Mouse (Mus musculus): ENCODE measurements around the gene Klri1.

Gene Klri1

DNA sequence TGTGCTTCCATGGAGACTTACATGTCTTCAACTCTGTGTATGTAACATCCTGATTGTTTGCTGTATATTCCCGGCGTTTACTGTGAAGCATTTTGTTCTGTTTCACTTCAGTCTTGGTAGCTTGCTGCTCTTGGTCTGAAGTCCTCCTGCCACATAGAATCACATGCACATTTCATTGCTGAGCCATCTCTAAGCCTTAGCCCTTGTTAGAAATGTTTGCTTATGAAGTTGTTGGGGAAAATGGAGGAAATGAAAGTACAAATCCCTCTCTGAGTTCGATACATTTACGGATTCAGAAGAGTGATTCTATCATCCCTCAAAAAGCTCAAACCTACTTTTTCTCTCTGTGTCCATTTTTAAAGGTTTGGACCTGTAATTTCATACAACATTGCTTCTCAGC is at the start of gene Klri1:
Klri1 (minus strand) TSS at position 101 of the 400 bp plus-strand sequence.
- TF ChIP-seq NANOG (IDR thresholded peaks at IDR 0.05; ENCODE audit: borderline replicate concordance, low read length) (no peak), POU5F1 (IDR thresholded peaks at IDR 0.05; ENCODE audit: borderline replicate concordance, low read length) (no peak), CTCF (conservative IDR thresholded peaks at IDR 0.05; ENCODE audit: low read length) (no peak)
- no peak within 1 kb of the TSS for H3K4me3 ChIP-seq (replicated peaks; ENCODE audit: low read length)
- no peaks in the 10 kb centered on the region for H3K4me1 ChIP-seq (replicated peaks; ENCODE audit: low read depth, low read length)
- H3K36me3 ChIP-seq (ENCODE audit: insufficient read depth, low read length): no peaks in the 10 kb centered on the region
- H3K27me3 ChIP-seq (ENCODE audit: insufficient read depth, low read length): no peaks in the 10 kb centered on the region
- no peaks in the 10 kb centered on the region for H3K9me3 ChIP-seq (ENCODE audit: low read length)

GRCm38 (mm10) chr6:129747654-129748032 is 30.7 kb upstream of the Klri1 start:
- H3K4me3 ChIP-seq (replicated peaks; ENCODE audit: low read length): no peak overlapping the region
- H3K27me3 ChIP-seq (ENCODE audit: insufficient read depth, low read length): no peaks in the 10 kb centered on the region
- TF ChIP-seq CTCF (conservative IDR thresholded peaks at IDR 0.05; ENCODE audit: low read length): no peak
- no peak for TF ChIP-seq POU5F1 (IDR thresholded peaks at IDR 0.05; ENCODE audit: borderline replicate concordance, low read length)
- TF ChIP-seq NANOG (IDR thresholded peaks at IDR 0.05; ENCODE audit: borderline replicate concordance, low read length): no peak
- H3K4me1 ChIP-seq (replicated peaks; ENCODE audit: low read depth, low read length): no peaks in the 10 kb centered on the region
- H3K36me3 ChIP-seq (ENCODE audit: insufficient read depth, low read length): no peaks in the 10 kb centered on the region
- H3K9me3 ChIP-seq (ENCODE audit: low read length): no peaks in the 10 kb centered on the region

- TF ChIP-seq POU5F1 (IDR thresholded peaks at IDR 0.05; ENCODE audit: borderline replicate concordance, low read length) (no peak), CTCF (conservative IDR thresholded peaks at IDR 0.05; ENCODE audit: low read length) (no peak), NANOG (IDR thresholded peaks at IDR 0.05; ENCODE audit: borderline replicate concordance, low read length) (no peak)
- no peaks in the 10 kb centered on the region for H3K4me1 ChIP-seq (replicated peaks; ENCODE audit: low read depth, low read length)
- H3K36me3 ChIP-seq (ENCODE audit: insufficient read depth, low read length): no peaks in the 10 kb centered on the region
- no peaks in the 10 kb centered on the region for H3K27me3 ChIP-seq (ENCODE audit: insufficient read depth, low read length)
- H3K9me3 ChIP-seq (ENCODE audit: low read length): no peaks in the 10 kb centered on the region
- no peak overlapping the region for H3K4me3 ChIP-seq (replicated peaks; ENCODE audit: low read length)
These were observed 30.2 kb upstream of the Klri1 start for GRCm38 (mm10) chr6:129747016-129747653.

GRCm38 (mm10) chr6:129746151-129746550 is 29.2 kb upstream of the Klri1 start:
- Histone ChIP-seq H3K4me1 (replicated peaks; ENCODE audit: low read depth, low read length) (no peaks in the 10 kb centered on the region), H3K36me3 (ENCODE audit: insufficient read depth, low read length) (no peaks in the 10 kb centered on the region), H3K4me3 (replicated peaks; ENCODE audit: low read length) (no peak overlapping the region), H3K27me3 (ENCODE audit: insufficient read depth, low read length) (no peaks in the 10 kb centered on the region), H3K9me3 (ENCODE audit: low read length) (no peaks in the 10 kb centered on the region)
- TF ChIP-seq POU5F1 (IDR thresholded peaks at IDR 0.05; ENCODE audit: borderline replicate concordance, low read length) (no peak), NANOG (IDR thresholded peaks at IDR 0.05; ENCODE audit: borderline replicate concordance, low read length) (no peak), CTCF (conservative IDR thresholded peaks at IDR 0.05; ENCODE audit: low read length) (no peak)

- no peaks in the 10 kb centered on the region for H3K36me3 ChIP-seq (ENCODE audit: insufficient read depth, low read length)
- no peaks in the 10 kb centered on the region for H3K27me3 ChIP-seq (ENCODE audit: insufficient read depth, low read length)
- H3K9me3 ChIP-seq (ENCODE audit: low read length): no peaks in the 10 kb centered on the region
- no peak within 1 kb of the TSS for H3K4me3 ChIP-seq (replicated peaks; ENCODE audit: low read length)
- no peaks in the 10 kb centered on the region for H3K4me1 ChIP-seq (replicated peaks; ENCODE audit: low read depth, low read length)
- TF ChIP-seq NANOG (IDR thresholded peaks at IDR 0.05; ENCODE audit: borderline replicate concordance, low read length) (no peak), POU5F1 (IDR thresholded peaks at IDR 0.05; ENCODE audit: borderline replicate concordance, low read length) (no peak), CTCF (conservative IDR thresholded peaks at IDR 0.05; ENCODE audit: low read length) (no peak)
These were observed 23.3 kb upstream of the Klri1 start, which contains the start of gene Klri2 for GRCm38 (mm10) chr6:129740069-129740721. Gene Klri2, minus strand, starts transcription at chr6:129740484.

DNA sequence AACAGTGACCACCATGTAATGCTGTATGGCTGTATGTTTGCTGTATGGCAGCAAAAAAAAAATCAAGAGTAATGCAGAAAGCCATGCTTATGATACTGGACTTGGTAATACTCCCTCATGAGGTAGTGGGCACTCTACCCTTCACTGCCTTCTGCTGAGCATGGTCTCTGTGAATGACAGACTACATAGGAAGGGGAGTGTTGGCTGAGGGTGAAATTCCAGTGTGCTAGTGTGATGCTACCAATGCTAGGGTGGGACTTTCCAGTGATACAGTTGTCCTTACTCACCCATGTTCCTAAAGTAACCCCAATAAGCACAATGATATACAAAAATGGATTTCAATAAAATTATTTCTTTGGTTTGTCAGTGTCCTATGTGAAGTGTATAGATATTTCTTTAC is 19.5 kb upstream of the Klri1 start:
- Histone ChIP-seq H3K4me1 (replicated peaks; ENCODE audit: low read depth, low read length) (no peaks in the 10 kb centered on the region), H3K27me3 (ENCODE audit: insufficient read depth, low read length) (no peaks in the 10 kb centered on the region), H3K36me3 (ENCODE audit: insufficient read depth, low read length) (no peaks in the 10 kb centered on the region), H3K9me3 (ENCODE audit: low read length) (no peaks in the 10 kb centered on the region), H3K4me3 (replicated peaks; ENCODE audit: low read length) (no peak overlapping the region)
- TF ChIP-seq NANOG (IDR thresholded peaks at IDR 0.05; ENCODE audit: borderline replicate concordance, low read length): no peak

- H3K4me1 ChIP-seq (replicated peaks; ENCODE audit: low read depth, low read length): no peaks in the 10 kb centered on the region
- H3K36me3 ChIP-seq (ENCODE audit: insufficient read depth, low read length): no peaks in the 10 kb centered on the region
- H3K9me3 ChIP-seq (ENCODE audit: low read length): no peaks in the 10 kb centered on the region
- no peaks in the 10 kb centered on the region for H3K27me3 ChIP-seq (ENCODE audit: insufficient read depth, low read length)
- no peak overlapping the region for H3K4me3 ChIP-seq (replicated peaks; ENCODE audit: low read length)
- TF ChIP-seq CTCF (conservative IDR thresholded peaks at IDR 0.05; ENCODE audit: low read length) (no peak), NANOG (IDR thresholded peaks at IDR 0.05; ENCODE audit: borderline replicate concordance, low read length) (no peak), POU5F1 (IDR thresholded peaks at IDR 0.05; ENCODE audit: borderline replicate concordance, low read length) (no peak)
These were observed 10.3 kb upstream of the Klri1 start for GRCm38 (mm10) chr6:129727237-129727636.

GRCm38 (mm10) chr6:129721390-129721789 is 4.5 kb upstream of the Klri1 start:
- no peak for TF ChIP-seq NANOG (IDR thresholded peaks at IDR 0.05; ENCODE audit: borderline replicate concordance, low read length)
- TF ChIP-seq POU5F1 (IDR thresholded peaks at IDR 0.05; ENCODE audit: borderline replicate concordance, low read length): no peak
- no peak for TF ChIP-seq CTCF (conservative IDR thresholded peaks at IDR 0.05; ENCODE audit: low read length)

More at GRCm38 (mm10) chr6:129721390-129721789, 4.5 kb upstream of the Klri1 start:
- Histone ChIP-seq H3K27me3 (ENCODE audit: insufficient read depth, low read length) (no peaks in the 10 kb centered on the region), H3K36me3 (ENCODE audit: insufficient read depth, low read length) (no peaks in the 10 kb centered on the region), H3K9me3 (ENCODE audit: low read length) (no peaks in the 10 kb centered on the region), H3K4me1 (replicated peaks; ENCODE audit: low read depth, low read length) (no peaks in the 10 kb centered on the region), H3K4me3 (replicated peaks; ENCODE audit: low read length) (no peak overlapping the region)

Measured in E14TG2a.4 (cell line).